Mouse (Mus musculus): ENCODE results near the gene Snd1.

The Snd1 gene

DNA sequence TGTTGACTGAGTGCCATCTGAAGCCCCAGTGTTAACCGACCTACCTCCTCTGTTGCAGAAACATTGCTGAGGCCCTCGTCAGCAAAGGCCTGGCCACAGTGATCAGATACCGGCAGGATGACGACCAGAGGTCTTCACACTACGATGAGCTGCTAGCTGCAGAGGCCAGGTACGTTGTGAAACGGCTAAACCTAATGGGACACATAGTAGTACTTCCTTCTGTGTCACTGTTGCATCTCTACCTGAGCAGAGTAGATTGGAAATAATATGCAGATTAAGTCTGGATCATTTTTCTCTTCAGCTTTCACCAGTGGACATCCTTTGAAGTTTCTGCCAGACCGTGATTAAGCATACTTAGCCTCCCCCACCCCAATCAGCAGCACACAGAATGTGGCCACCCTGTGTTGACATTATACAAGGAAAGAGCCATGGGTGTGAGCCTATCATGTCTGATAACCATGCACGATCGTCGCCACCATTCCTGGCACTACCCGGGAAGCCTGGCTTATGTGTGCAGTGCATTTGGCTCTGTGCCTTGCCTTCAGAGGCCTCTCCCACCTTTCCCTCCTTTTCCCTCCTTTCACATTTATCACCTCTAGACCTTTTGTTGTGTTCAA, 232.1 kb downstream of the Snd1 start:
- DNase-seq (ENCODE audit: low spot score) = no peak

DNA sequence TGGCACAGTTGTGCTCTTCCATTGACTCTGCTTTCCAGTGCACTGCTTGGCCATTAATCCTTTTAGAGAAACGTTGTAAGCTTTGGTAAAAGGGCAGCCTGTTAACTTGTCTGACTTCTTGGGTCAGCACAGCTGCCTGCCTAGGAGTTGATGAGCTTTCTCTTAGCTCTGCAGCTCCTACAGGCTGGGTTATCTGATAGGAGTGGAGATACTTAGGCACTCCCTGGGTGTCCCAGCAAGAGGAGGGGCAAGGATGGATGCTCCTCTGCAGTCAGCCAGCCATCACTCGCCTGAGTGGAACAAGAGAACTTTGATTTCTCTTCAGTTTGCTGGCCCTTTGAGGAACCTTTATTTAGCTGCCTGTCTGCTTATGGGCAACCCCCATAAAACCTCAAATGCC, 235.1 kb downstream of the Snd1 start:
- no peak for DNase-seq (ENCODE audit: low spot score)

DNA sequence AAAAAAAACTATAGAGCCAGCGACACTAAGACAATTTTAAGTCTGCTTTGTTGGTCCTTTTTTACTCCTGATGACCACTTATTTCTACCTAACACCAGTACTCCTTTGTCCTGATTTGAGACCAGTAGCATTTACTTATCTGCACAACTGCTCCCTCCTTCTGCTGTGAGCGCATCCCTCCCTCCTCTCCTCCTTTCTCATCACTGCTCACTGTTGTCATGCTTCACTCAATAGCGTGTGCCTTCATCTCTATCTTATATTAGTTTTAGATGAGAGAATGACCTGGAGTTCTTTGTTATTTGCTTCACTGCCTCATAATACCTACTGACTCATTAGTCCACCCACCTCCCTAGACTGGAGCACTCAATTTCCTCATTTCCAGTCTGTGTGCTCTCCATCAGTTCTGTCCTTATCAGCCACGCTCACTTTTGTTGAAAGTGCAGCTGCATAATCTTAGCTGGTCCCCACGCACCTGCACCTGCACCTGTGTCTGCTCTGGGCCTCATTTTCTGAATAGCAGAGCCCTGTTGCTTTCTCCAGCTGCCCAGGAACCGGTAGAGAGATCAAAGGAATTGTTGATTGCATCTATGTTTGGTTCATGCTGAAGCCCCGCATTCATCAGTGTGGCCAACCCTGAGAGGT, 242.4 kb downstream of the Snd1 start:
- DNase-seq (ENCODE audit: low spot score) = no peak

DNA sequence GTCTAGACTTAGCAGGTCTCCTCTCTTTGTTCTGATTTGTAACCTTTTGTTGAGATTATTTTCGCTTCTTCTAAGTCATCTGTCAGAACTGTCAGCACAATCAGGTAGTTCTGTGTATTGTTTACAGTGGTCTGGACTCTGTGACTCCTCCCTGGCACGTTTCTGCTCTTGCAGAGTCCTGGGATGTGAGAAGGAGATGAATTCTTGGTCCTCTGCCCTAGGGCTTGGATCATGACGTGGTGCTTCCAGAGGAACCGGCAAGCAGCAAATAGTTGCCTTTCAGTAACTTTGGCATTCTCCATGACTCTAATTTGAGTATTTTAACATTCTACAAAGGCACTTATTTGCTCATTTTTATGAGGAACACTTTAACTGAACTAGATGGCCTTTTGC, 242.9 kb downstream of the Snd1 start:
- no peak for DNase-seq (ENCODE audit: low spot score)

DNA sequence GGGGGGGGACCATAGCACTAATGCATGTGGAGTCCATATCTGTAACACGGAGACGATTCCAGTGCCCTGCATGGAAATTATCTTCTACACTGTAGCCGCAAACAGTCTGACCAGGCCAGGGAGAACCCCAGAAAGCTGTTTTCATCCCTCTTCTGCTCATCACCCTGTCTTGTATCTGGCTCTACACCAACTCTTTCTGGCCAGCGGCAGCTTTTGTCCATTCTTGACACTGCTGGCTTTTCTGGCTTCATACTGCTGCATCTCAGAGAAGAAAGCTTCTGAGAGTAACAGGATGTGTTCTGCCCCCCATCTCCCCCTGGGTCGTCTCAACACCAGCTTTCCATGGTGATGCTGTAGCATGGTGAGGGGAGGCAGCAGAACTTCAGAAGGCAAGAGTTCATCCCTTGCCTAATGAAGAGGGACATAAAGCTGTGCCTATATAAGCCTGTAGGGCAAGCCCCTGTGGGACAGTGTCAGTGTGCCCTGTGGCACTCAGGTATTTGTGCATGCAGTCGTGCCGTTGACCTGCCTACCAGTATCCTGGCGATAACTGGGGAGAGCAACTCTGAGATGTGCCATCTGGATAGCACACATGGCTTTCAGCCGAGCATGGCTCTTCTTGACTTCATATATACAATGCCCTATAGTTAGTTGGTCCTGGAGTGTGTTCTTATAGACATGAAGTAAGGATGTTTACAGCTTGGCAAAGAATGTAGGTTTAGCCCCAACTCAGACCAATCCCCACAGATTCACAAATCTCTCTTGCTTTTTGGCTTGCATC, 245.6 kb downstream of the Snd1 start:
- no peak for DNase-seq (ENCODE audit: low spot score)

DNA sequence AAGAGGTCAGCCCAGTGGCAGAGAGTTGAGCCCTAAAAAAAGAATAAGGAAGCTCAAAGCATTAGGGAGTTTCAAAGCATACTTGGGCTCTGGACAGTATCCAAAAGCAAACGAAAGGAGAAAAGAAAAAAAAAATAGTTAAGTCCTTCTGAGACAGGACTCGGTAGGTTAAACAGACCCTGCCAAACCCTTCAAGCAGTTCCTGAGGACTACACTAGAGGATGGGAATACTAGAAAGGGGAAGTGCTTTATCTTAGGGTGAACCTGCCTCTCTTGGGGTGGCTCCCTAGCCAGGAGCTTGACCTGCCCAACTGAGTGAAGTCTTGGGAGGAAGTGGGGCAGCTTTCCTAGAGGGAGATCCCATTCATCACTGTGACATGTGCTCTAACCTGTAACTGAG, 248.1 kb downstream of the Snd1 start:
- DNase-seq (ENCODE audit: low spot score) = no peak

DNA sequence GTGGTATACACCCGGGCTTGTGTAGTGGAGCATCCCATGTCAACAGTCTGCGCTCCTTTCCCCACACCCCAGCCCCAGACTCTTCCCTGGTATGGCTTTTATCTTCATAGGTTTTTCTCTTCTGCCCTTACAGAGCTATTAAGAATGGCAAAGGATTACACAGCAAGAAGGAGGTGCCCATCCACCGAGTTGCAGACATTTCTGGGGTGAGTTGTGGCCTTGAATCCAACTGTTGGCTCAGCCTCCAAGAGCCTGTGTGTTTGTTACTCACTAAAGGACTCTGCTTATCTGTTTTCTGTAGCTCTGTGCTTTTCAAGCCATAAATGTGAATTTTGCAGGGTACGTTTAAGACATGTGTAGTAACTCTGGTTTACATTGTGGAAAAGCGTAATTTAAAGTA, 249.8 kb downstream of the Snd1 start:
- DNase-seq (ENCODE audit: low spot score) = no peak

DNA sequence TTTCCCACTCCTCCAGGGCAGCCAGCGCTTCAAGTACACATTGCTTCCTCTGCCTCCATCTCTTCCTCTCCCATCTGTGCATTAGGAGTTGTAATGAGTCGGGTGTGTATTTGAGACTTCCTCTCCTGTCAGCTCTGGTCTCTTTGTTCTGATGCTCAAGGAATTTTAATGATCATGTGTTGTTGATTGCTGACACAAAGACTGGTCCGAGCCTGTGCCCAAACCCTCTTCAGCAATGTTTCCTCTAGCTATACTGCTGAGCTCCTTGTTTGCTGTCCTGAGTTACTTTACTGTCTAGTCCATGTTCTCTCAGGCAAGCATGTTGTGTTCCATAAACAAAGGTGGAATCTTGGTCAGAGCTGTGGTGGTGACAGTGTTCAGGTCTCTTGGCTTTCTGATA, 254.3 kb downstream of the Snd1 start:
- no peak for DNase-seq (ENCODE audit: low spot score)

DNA sequence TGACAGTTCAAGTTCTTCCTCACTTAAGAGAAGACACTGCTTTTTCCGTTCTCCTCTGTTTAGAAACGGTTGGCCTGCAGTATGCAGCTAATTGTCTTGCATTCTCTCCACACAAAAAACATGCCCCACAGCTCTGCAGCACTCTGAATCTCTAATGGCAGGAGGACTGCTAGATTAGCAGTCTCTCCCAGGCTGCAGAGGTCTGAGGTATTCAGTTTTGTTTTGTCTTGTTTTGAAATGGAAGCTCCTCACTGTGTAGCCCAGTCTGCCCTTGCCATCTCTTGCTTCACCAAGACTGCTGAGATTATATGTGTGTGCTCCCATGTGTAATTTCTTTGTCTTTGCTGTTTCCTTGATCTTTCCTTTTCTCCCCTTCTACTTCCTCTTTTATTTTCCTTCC, 254.7 kb downstream of the Snd1 start:
- DNase-seq (ENCODE audit: low spot score) = no peak

DNA sequence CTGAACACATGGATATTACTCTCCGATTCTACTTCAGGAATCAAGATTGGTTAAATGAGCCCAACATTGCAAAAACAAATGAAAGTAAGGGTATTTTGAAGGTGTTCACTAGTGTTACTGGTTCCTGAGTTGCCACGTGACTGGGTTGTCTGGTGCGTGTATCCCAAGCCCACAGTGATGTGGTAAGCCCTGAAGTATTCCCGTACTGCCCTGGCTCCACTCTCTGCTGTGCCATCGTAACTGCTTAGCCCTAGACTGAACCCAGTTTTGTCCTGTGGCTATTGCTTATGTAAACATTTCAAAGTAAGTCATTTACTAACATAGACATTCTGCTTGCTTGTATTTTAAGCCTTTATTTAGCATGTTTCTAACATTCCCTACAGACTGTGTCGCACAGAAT, 256.3 kb downstream of the Snd1 start:
- no peak for DNase-seq (ENCODE audit: low spot score)

DNA sequence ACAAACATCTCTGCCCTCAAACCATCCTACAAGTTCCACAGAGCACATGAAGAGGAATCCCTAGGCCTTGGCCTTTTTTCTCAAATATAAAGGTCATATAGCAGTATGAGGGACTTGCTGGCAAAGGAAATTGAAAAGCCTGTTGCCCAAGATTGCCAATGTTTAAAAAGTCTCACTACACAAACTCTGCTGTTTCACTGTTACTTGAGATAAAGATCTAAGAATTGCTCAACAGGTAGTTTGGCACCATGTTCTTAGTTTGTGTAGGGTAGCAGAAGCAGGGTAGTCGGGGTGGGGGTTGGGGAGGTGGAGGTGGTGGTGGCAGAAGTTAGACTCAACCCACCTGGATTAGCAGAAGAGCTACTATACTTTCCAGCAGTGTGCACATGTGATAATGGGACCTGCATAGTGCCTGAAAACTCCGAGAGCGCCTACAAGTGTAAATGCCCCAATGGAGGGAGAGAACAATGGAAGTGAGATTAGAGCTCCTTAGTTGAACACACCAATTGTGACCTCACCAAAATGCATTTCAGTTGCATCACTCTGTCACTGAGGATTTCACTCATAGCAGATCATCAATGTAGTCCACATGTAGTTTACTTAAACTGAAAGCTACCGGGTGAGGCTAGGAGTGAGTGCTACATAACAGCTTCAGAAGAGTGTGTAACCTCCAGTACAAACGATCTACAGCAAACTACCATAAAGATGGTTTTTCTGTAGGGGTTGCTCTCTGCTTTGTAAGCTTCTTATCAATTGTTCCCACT, 259.1 kb downstream of the Snd1 start:
- DNase-seq (ENCODE audit: low spot score) = no peak

DNA sequence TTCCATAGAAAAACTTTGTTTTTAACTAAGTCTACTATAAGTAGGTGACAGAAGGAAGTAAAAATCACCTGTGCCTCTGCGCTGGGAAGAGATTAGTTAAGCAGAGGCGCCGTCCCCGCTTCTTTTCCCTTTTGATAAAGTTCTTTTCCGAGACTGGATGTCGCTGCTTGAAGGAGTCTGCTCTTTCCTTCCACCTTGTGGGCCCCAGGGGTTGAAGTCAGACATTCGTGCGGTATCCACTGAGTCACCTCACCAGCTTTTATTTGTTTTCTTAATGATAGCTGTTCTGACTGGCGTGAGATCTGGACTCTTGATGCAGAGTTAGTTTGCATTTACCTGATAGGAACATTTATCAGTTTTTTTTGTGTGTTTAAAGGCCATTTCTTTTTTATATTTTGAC, 260.2 kb downstream of the Snd1 start:
- no peak for DNase-seq (ENCODE audit: low spot score)

DNA sequence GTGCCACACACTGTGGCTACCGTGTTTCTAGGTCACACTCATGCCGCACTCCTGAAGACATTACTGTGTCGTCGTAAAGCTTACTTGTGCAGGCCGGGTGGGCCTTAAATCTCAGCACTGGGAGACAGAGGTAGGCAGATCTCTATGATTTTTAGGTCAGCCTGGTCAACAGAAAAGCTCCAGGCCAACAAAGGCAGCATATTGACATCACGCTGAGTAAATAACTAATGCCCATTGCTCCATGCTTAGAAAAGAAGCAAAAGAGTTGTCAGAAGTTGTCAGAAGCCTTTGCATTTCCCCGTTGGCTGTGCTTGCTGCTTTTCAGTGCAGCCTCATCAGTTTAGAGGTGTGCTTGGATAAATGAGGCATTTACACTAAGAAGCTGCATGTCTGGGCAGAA, 261.7 kb downstream of the Snd1 start:
- DNase-seq (ENCODE audit: low spot score) = no peak

DNA sequence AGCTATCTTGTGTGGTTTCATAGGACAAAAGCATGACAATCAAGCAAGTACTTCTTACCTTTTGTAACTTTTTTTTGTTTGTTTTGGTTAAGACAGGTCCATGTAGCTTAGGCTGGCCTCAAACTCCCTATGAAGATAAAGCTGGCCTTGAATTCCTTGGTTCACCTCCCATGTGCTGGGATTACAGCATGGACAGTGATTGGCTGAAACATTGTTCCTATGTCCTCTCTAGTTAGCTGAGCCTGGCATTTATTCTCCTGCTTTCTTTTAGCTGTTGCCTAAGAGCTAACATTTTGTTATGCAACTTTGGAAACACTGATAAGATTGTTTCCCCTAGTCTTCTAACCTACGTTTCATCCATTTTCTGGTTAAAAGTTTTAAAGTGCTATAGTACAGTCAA, 262.7 kb downstream of the Snd1 start:
- DNase-seq (ENCODE audit: low spot score) = no peak

DNA sequence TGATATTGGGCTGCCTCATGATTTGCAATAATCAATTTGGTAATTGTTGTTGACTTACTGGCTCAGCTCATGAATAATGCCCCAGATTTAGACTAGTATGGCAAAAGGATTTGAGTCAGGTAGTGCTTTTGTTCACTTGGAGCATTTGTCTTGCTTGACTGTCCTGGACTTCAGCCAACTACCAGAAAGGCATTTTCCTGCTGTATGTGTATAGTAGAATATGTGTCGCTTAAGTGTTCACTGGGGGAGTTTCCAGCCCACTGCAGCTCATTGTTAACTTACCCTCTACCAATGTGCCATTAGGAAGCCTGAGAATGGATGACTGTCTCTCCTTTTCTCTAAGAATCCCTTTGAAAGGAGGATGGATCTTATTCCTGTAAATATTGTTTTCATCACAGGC, 268.6 kb downstream of the Snd1 start:
- no peak for DNase-seq (ENCODE audit: low spot score)

DNA sequence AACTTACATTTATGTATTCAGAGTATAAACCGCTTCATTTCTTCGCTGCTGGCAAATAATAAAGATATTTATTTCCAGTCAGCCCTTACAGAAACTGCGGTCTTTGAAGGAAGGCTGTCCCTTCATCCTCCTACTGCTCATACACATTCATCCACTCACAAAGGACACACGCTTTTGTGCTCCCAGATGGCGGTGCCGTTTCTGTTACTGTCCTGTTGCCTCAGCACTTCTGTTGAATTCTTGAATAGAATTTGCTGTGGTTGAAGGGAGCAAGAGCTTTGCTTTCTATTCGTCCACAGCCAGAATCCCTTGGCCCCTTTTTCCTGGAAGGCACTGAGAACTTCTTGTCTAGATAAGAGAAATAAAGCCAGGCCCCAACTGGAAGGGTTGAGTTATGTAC, 270.9 kb downstream of the Snd1 start:
- DNase-seq (ENCODE audit: low spot score) = no peak

DNA sequence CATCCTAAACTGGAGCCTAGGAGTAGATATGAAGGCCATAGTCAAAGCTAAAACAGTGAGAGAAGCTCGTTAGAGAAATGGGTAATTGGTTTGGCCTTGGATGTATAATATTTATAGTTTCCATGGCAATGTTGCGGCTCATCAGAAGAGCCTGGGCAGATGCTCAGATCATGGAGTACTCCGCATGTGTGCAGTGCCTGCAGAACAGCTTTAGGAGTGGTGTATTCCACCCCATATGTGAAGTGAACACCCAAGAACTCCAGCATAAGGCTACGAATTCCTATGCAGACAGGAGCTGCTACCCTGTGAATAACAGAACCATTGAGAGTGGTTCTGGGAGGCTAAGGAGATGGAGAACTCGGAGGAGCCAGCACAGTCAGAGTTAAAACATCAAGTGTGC, 272.1 kb downstream of the Snd1 start:
- DNase-seq (ENCODE audit: low spot score) = no peak

DNA sequence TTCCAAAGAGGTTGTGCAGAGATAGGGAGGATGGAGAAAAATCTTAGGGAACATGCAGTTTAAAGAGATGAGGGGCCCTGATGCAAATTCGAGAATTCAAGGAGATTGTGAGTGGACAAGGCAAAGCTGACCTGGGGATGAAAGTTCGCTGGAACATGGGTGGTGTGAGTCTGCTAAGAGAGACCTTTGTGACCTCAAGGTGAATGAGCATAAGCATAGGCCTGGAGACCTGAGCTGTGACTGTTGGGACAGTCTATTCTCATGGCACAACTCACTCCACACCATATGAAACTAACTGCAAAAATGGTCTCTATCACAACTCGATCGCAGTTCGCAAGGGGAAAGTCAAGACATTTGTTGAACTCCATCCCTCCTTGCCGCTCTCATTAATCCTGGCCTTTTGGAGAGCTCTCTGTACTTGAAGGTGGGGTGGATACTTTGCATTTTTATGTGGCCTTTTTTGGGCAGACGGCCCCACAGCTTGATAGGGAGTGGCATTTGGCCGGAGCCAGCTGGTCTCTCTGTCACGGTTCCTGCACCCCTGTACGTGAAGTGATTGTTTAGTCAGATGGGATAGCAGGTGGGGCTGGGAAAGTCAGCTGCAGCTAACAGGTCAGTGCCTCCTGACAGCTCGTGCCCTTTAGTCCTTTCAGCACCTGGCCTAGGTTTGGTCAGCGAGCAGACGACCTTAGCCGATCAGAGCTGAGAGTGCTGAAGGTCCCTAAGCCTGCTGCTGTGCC, 273.2 kb downstream of the Snd1 start:
- DNase-seq (ENCODE audit: low spot score) = no peak

DNA sequence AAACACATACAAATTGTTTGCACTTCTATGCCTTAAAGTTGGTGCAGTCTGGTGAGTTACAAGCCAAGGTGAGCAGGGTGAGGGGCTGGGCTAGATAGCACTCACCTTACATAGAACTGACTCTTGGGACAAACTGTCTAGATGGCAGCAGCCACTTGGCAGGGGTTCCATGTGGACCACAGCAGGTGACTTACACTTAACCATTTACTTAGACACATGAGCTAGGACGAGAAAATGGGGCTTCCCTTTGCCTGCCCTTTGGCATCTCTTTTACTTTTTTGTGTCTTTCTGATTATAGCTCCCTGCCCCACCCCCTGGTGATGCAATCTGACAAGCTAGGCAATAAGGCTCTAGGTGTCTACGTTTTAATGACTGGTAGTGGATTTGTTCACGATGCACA, 274.3 kb downstream of the Snd1 start:
- no peak for DNase-seq (ENCODE audit: low spot score)

DNA sequence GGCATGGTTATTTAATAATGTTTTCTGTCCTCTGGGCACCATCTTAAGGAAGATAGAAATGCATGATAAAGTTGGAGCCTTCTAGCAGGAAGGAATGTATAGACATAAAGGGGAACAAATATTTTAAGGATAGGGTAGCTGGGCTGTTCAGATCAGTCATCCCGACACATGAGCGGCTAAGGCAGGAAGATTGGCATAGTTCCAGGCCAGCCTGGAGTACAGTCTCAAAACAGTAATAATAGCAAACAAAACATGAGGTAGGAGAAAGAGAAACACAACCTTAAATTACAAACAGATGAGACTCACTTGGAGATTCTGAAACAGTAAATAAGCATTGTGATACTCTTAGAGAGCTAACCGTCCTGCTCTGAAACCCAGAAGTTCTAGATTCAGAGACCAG, 276.2 kb downstream of the Snd1 start:
- no peak for DNase-seq (ENCODE audit: low spot score)

DNA sequence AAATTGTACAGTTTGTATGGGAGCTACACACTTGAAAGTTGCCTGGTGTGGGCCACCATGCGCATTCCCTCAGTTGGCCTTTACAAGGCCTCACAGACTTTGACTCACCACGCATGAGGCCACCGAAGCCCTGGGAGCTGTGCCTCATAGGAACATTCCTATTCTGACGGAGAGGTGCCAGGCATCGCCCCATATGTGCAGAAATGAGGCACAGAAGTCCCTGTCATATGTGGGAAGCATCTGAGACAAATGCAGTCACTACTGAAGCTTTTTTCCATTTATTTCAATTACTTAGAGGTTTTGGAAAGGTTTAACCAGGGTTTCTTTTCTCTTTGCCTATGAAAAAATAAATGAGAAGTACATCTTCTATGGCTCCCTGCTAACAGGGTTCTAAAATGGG, 278.3 kb downstream of the Snd1 start:
- no peak for DNase-seq (ENCODE audit: low spot score)

DNA sequence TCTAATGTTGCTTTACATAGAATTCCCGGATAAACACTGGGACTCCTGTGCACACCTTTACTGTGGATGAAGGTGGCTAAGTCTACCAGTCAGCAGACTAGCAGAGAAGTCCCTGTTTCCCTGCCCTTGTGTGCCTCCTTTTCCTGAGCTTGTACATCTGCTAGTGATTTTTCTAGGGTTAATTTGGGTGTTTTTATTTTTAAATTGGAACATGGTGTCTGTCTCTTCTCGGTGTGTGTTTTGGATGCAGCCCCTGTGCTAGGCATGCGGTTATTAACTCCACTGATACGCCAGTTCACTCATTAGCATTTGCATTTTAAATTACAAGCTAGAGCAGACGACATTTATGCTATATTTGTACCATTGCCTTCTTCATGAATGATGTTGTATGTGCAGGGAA, 278.7 kb downstream of the Snd1 start:
- DNase-seq (ENCODE audit: low spot score) = no peak

Data from MN1 (cell line).